Mouse (Mus musculus) liver, adult 2 months (tissue): ENCODE data around the gene Syt17. TPM values are rescaled to one million over a fixed set of nuclear protein-coding genes. Genes with fewer than 3 reads are reported as not detected.

ENCODE experiments used
- DNase-seq: peaks from one replicate; pipeline ENCODE4 v3.0.0-alpha.2; 2011; ENCODE audit warnings: low read depth, low spot score; ENCODE audit errors: extremely low read depth
- H3K27ac ChIP-seq: fragments of 200-500 bp; replicated peaks from 2 replicates; pipeline ENCODE4 v1.5.1; 2012; ENCODE audit warnings: low read depth, mild to moderate bottlenecking, control low read depth, inconsistent platforms, low read length; ENCODE audit not compliant: insufficient read depth
- H3K27me3 ChIP-seq: fragments of 200-500 bp; 2 replicates; pipeline ENCODE4 v1.6.1; 2012; ENCODE audit warnings: mild to moderate bottlenecking, moderate library complexity, low read length, inconsistent platforms; ENCODE audit not compliant: control insufficient read depth, insufficient read depth
- H3K36me3 ChIP-seq: fragments of 200-500 bp; 2 replicates; pipeline ENCODE4 v1.6.1; 2012; ENCODE audit warnings: low read length, inconsistent platforms; ENCODE audit not compliant: control insufficient read depth, insufficient read depth
- H3K4me1 ChIP-seq: fragments of 200-500 bp; 2 replicates; pipeline ENCODE4 v1.6.1; 2011; ENCODE audit warnings: low read length; ENCODE audit not compliant: control insufficient read depth, insufficient read depth
- H3K4me3 ChIP-seq: fragments of 200-500 bp; 2 replicates; pipeline ENCODE4 v1.5.1; 2011; ENCODE audit warnings: low read depth, mild to moderate bottlenecking, control low read depth, low read length, moderate library complexity; ENCODE audit not compliant: insufficient read depth
- H3K79me2 ChIP-seq: fragments of 200-500 bp; 2 replicates; pipeline ENCODE4 v1.6.1; 2012; ENCODE audit warnings: inconsistent platforms, mild to moderate bottlenecking, low read length, moderate library complexity; ENCODE audit not compliant: control insufficient read depth, insufficient read depth
- H3K9ac ChIP-seq: fragments of 200-500 bp; 2 replicates; pipeline ENCODE4 v1.6.1; 2012; ENCODE audit warnings: low read depth, mild to moderate bottlenecking, control low read depth, inconsistent platforms, low read length
- CTCF ChIP-seq: fragments of 200-500 bp; IDR thresholded peaks from 2 replicates; pipeline ENCODE4 v1.5.1; 2011; ENCODE audit warnings: low read depth, low read length, control low read depth
- POLR2A ChIP-seq: fragments of 200-500 bp; IDR thresholded peaks from 2 replicates; pipeline ENCODE4 v1.6.1; 2011; ENCODE audit warnings: low read length, control low read depth; ENCODE audit not compliant: insufficient read depth; ENCODE audit errors: extremely low read depth
- WGBS: fragments of 180-500 bp; shearing (Covaris S2); methylation state at CpG from one replicate; pipeline ENCODE4 v1.1.7; 2018; 5-methylcytosine and 5-hydroxymethylcytosine counted together
- polyA plus RNA-seq: library from polyadenylated mRNA; depleted of rRNA; stranded (reverse); fragments of >200 nt; gene quantifications from 2 replicates; pipeline ENCODE4 v1.2.3, GENCODE M21; 2012
- total RNA-seq: library from RNA; depleted of rRNA; stranded (reverse); fragments of >200 nt; gene quantifications from 2 replicates; pipeline ENCODE4 v1.2.3, GENCODE M21; 2014

Syt17 gene
- total and polyA plus RNA-seq, 2 experiments: not detected

- 74% methylated on average over 57 of the region's 57 CpGs for WGBS
- peaks cover 9% of the 10 kb centered on the region for H3K4me1 ChIP-seq
- peak overlapping the region; percentile 24 for H3K9ac ChIP-seq
- 0 out of 2 replicates have a peak, but pooled peaks cover 4% of the 10 kb centered on the region for H3K79me2 ChIP-seq
- no peak for DNase-seq
- no peak overlapping the region for H3K27ac ChIP-seq
- H3K36me3 ChIP-seq: no peaks in the 10 kb centered on the region; the same call in 1 of the 2 replicates
- TF ChIP-seq POLR2A (no peak), CTCF (no peak)
- H3K27me3 ChIP-seq: 0 out of 2 replicates have a peak, but pooled peaks cover 4% of the 10 kb centered on the region
- peak overlapping the region; percentile 78; the same call in 1 of the 2 replicates for H3K4me3 ChIP-seq
Observed at GRCm38 (mm10) chr7:118489706-118490665, 42.0 kb upstream of the Syt17 start.

GRCm38 (mm10) chr7:118488060-118488664 is 40.1 kb upstream of the Syt17 start:
- WGBS: 55% methylated on average over 8 of the region's 8 CpGs
- Histone ChIP-seq H3K36me3 (no peaks in the 10 kb centered on the region; the same call in 1 of the 2 replicates), H3K9ac (no peak overlapping the region), H3K4me1 (peaks cover 9% of the 10 kb centered on the region), H3K4me3 (peak overlapping the region; percentile 9; the same call in 1 of the 2 replicates), H3K27ac (no peak overlapping the region), H3K27me3 (0 out of 2 replicates have a peak, but pooled peaks cover 4% of the 10 kb centered on the region), H3K79me2 (0 out of 2 replicates have a peak, but pooled peaks cover 4% of the 10 kb centered on the region)
- DNase-seq: peak; percentile 23
- TF ChIP-seq POLR2A (no peak), CTCF (no peak)

GRCm38 (mm10) chr7:118486917-118487316 is 38.9 kb upstream of the Syt17 start:
- H3K27me3 ChIP-seq: 0 out of 2 replicates have a peak, but pooled peaks cover 4% of the 10 kb centered on the region
- H3K27ac ChIP-seq: no peak overlapping the region
- TF ChIP-seq CTCF (no peak), POLR2A (no peak)
- no peaks in the 10 kb centered on the region; the same call in 1 of the 2 replicates for H3K36me3 ChIP-seq
- H3K79me2 ChIP-seq: 0 out of 2 replicates have a peak, but pooled peaks cover 4% of the 10 kb centered on the region
- H3K9ac ChIP-seq: no peak overlapping the region
- DNase-seq: no peak
- H3K4me3 ChIP-seq: no peak overlapping the region
- 18% methylated on average over 5 of the region's 5 CpGs for WGBS
- H3K4me1 ChIP-seq: peaks cover 6% of the 10 kb centered on the region

GRCm38 (mm10) chr7:118483996-118484395 is 36.0 kb upstream of the Syt17 start:
- no peak for TF ChIP-seq CTCF
- no peak for TF ChIP-seq POLR2A
- Histone ChIP-seq H3K4me3 (no peak overlapping the region), H3K36me3 (no peaks in the 10 kb centered on the region), H3K79me2 (no peaks in the 10 kb centered on the region), H3K27ac (no peak overlapping the region), H3K9ac (no peak overlapping the region), H3K4me1 (peaks cover 7% of the 10 kb centered on the region), H3K27me3 (no peaks in the 10 kb centered on the region)
- DNase-seq: peak; percentile 18
- WGBS: 86% methylated on average over 1 of the region's 1 CpGs

- Histone ChIP-seq H3K36me3 (no peaks in the 10 kb centered on the region), H3K4me1 (peaks cover 3% of the 10 kb centered on the region), H3K27me3 (no peaks in the 10 kb centered on the region), H3K27ac (no peak overlapping the region), H3K79me2 (no peaks in the 10 kb centered on the region), H3K9ac (no peak overlapping the region), H3K4me3 (no peak overlapping the region)
- DNase-seq: no peak
- no peak for TF ChIP-seq CTCF
- no peak for TF ChIP-seq POLR2A
- 83% methylated on average over 2 of the region's 2 CpGs for WGBS
Observed at GRCm38 (mm10) chr7:118482001-118482400, 34.0 kb upstream of the Syt17 start.
